Mouse (Mus musculus): ENCODE results near the gene Gdpd5. TPM values are rescaled to one million over a fixed set of nuclear protein-coding genes. Genes with fewer than 3 reads are reported as not detected.
"Not testable (repeated sequence)": the region's sequence is repeated elsewhere in the genome, so short reads cannot be mapped to it uniquely, and the experiment has no call there.

The Gdpd5 gene
- total RNA-seq, 2 experiments from 2014 or later, result 29.0 to 34.2 TPM

GRCm38 (mm10) chr7:99473638-99474407, 92.6 kb downstream of the Gdpd5 start:
- DNase-seq (ENCODE audit: low spot score in 2 of 2), result no peak

GRCm38 (mm10) chr7:99474836-99475561, 93.8 kb downstream of the Gdpd5 start:
- no peak for DNase-seq (ENCODE audit: low spot score in 2 of 2)

DNA sequence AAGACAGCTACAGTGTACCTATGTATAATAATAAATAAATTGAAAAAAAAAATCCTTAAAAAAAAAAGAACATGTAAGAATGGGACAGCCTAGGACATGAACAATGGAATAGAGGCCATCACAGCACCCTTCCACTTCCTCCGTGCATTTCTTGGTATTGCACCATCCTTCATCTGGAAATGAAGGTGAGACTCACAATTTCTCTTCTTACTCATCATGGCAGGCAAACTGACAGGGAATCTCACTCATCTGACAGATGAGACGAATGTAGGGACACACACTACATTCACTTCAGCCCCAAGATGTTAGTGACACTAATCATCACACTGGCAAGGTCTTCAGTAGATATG, 94.3 kb downstream of the Gdpd5 start:
- no peak for DNase-seq (ENCODE audit: low spot score in 2 of 2)

- DNase-seq (ENCODE audit: low spot score in 2 of 2), result no peak
These were observed 95.4 kb downstream of the Gdpd5 start for GRCm38 (mm10) chr7:99476558-99477114.

GRCm38 (mm10) chr7:99477235-99477634, 96.0 kb downstream of the Gdpd5 start:
- no peak for DNase-seq (ENCODE audit: low spot score in 2 of 2)

GRCm38 (mm10) chr7:99482637-99483036, 101.4 kb downstream of the Gdpd5 start:
- no peak for DNase-seq (ENCODE audit: low spot score in 2 of 2)

DNA sequence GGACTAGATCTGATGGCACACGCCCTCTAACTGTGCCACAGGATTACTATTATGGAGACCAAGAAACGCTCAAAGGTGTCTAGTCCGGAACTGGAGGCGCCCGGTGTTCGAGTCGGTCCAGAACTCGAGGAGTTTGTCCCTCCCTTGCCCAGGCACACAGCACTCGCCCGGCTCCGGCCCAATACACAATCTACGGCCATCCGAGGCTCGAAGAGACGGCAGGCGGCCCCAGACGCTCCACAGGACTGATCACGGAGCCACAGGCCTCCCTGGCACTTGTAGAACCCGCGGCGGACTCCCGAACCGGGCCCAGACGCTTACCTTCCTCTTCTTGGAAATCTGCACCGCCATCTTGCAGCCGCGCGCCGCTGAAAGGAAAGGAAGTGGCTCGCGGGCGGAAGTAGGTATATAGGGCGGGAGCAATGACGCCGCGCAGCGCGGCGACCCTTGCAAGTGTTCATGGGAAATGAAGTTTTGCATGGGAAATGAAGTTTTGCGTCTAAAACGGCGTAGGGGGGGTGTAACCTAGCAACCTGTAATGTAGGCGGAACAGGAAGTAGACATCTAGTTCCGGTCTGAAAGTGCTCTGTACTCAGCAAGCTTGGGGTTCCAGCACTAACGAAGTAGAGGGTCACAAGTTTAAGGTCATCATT, 102.2 kb downstream of the Gdpd5 start, which contains the start of gene Rps3:
TSS of gene Rps3 (minus strand) at position 468 of the 653 bp plus-strand sequence.
- DNase-seq (ENCODE audit: low spot score in 2 of 2), result peak; percentile 93 to 95

GRCm38 (mm10) chr7:99483924-99484319, 102.7 kb downstream of the Gdpd5 start:
- DNase-seq (ENCODE audit: low spot score in 2 of 2), result no peak

GRCm38 (mm10) chr7:99484679-99485078, 103.5 kb downstream of the Gdpd5 start:
- DNase-seq (ENCODE audit: low spot score in 2 of 2), result no peak

DNA sequence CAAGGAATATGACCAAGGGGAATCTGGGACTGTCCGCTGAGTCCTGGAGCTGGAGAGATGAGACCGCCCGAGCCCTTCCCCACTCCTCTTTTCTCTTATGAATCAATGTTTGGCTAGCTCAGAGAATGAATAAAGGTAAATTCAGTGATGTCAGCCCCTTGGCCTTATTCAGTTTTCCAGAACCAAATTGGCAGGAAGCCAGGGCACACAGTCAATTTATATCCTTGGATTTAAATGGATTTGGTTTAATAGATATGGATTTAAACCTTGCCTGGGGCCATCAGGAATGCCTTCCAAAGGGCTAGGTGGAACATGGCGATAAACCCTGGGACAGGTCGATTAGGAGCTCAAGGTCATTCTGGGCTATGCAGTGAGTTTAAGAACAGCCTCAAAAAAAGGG, 108.5 kb downstream of the Gdpd5 start:
- no peak for DNase-seq (ENCODE audit: low spot score in 2 of 2)

DNA sequence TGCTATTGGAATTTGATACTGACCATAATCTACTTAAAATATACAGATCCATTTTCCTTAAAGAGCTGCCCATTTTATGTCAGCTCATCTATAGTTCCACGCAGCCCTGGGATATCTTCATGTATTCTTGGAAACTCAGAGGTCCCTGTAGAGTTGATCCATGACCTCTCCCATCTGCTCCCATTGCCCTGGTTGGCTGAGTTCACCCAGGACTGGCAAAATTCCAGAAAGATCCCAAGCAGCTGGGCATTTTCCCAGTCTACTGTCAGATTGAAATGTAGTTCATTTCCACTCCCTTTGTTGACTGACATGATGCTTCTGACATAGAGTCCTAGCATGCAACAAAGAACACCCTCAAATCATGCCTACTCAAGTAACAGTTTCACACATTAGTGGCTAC, 117.9 kb downstream of the Gdpd5 start:
- no peak for DNase-seq (ENCODE audit: low spot score in 2 of 2)

DNA sequence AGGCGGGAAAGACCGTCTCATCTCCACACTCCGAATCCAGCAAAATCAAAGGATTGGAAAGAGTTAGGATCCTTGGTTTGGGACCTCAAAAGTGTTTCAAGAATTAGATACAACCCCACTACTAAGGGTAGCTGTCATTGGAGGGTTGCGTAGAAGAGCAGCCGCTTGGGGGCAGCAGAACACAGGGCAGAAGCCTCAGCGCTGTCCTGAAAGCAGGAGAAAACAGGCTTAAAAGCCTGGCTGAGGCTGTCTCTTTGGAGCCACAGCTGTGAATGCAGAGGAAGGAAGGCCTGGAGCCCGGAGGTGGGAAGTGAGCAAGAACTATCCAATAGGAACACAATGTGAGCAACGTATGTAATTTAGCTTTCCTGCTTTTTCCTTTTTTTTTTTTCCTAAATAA, 119.0 kb downstream of the Gdpd5 start:
- peak; percentile 87 to 91 for DNase-seq (ENCODE audit: low spot score in 2 of 2)

DNA sequence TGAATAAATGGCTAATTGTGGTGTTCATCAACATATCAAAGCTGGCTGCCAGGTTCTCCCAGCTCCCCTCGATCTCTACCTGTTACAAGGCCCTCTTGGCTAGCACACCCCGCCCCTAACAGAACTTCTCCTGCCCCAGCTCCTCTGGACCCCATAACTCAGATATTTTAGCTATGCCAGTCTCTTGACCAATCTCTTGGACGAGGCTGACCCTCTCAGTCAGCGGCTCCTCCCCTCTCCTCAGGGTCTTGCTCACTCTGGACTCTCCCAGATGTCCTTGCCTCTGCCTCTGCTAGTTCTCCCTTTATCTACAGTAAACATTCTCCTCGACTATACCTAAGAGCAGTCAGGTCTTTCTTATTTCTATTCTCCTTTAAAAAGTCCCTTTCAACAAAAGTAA, 119.4 kb downstream of the Gdpd5 start:
- DNase-seq (ENCODE audit: low spot score in 2 of 2), result no peak

DNA sequence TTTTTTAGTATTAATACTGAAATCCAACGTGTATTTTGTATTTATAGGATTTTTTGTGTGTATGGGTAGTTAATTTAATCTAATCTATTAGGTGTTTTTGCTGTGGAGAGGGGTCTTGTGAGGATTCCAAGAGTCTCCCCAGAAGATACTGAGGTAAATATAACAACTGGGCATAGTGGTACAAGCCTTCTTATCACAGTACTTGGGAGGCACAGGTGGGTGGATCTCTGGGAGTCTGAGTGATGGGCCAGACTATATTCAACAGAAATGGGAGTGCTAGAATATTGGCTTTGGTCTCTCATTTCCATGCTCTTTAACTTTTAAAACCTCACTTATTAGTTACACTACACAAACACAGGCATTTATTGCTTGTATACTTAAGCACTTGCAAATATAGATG, 119.9 kb downstream of the Gdpd5 start:
- DNase-seq (ENCODE audit: low spot score in 2 of 2), result no peak

- DNase-seq (ENCODE audit: low spot score in 2 of 2), result no peak
These were observed 123.3 kb downstream of the Gdpd5 start for GRCm38 (mm10) chr7:99504556-99504955.

DNA sequence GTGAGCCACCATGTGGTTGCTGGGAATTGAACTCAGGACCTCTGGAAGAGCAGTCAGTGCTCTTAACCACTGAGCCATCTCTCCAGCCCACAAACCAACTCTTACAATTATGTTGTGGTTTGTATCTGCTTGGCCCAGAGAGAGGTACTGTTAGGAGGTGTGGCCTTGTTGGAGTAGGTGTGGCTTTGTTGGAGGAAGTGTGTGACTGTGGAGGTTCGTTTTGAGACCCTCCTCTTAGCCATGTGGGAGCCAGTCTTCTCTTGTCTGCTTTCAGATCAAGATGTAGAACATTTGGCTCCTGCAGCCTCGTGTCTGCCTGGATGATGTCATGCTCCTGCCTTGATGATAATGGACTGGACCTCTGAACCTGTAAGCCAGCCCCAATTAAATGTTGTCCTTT, 127.0 kb downstream of the Gdpd5 start:
- not testable (repeated sequence) for DNase-seq (ENCODE audit: low spot score in 2 of 2)

DNA sequence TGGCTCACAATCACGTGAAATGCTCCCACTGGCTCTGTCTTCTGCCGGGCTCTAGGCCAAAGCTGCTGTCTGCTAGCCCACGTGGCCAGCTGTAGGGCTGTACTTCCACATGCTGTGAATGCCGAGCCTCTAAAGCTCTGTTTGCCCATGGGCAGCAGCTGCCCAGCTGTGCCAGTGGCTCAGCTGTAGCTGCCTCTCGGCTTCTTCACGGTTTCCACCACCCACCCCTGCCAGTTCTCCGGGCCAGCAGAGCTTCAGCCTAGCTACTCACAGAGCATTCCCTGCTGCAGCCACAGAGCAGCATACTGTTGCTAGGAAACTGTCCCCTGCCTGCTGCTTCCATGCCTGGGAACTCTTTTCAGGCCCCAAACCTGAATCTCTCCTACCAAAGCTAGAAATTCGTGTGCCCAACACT, 128.9 kb downstream of the Gdpd5 start:
- peak; percentile 55 to 59 for DNase-seq (ENCODE audit: low spot score in 2 of 2)

Other genes starting within 250 kb of the Gdpd5 start
- 10 to 100 TPM; 51.7 to 56.8 TPM for gene Uvrag, start 240.3 kb upstream of the Gdpd5 start, total RNA-seq (2021)
- 10 to 100 TPM; 57.5 to 63.0 TPM for gene Dgat2, start 198.7 kb upstream of the Gdpd5 start, total RNA-seq (2021)
- gene Mogat2, start 142.8 kb upstream of the Gdpd5 start, total RNA-seq (2021), result not detected
- 100 to 1,000 TPM; 134 to 141 TPM for gene Map6, start 114.0 kb upstream of the Gdpd5 start, total RNA-seq (2021)
- 10 to 100 TPM; 20.2 to 23.6 TPM for gene Serpinh1, start 28.2 kb upstream of the Gdpd5 start, total RNA-seq (2021)
- 1 to 10 TPM; 2.3 to 3.2 TPM for gene Klhl35, start 84.6 kb downstream of the Gdpd5 start, total RNA-seq (2021)
- 100 to 1,000 TPM; 268 to 293 TPM for gene Rps3, start 102.3 kb downstream of the Gdpd5 start, total RNA-seq (2021)
- 100 to 1,000 TPM; 177 to 179 TPM for gene Arrb1, start 154.1 kb downstream of the Gdpd5 start, total RNA-seq (2021)
- 1 to 10 TPM; 3.8 to 4.8 TPM for gene Tpbgl, start 245.7 kb downstream of the Gdpd5 start, total RNA-seq (2021)

All from left cerebral cortex, adult 18-20 months (tissue).